Mouse (Mus musculus) C2C12 (cell line): ENCODE data around the gene Odaph. TPM values are rescaled to one million over a fixed set of nuclear protein-coding genes. Genes with fewer than 3 reads are reported as not detected.

Experiments
- H3K27me3 ChIP-seq: one replicate; pipeline ENCODE4 v1.6.1; 2011; ENCODE audit not compliant: control insufficient read depth, insufficient read depth, insufficient read length
- H3K36me3 ChIP-seq: one replicate; pipeline ENCODE4 v1.6.1; 2011; ENCODE audit not compliant: control insufficient read depth, insufficient read depth
- H3K4me3 ChIP-seq: one replicate; pipeline ENCODE4 v1.5.1; 2011; ENCODE audit warnings: mild to moderate bottlenecking, control low read depth; ENCODE audit not compliant: poor library complexity, insufficient read depth, severe bottlenecking
- H3K79me2 ChIP-seq: one replicate; pipeline ENCODE4 v1.6.1; 2011; ENCODE audit not compliant: control insufficient read depth, insufficient read depth
- H3K79me3 ChIP-seq: one replicate; pipeline ENCODE4 v1.6.1; 2011; ENCODE audit warnings: low read depth, control low read depth
- H3ac ChIP-seq: one replicate; pipeline ENCODE3; 2011; ENCODE audit warnings: low read depth; ENCODE audit not compliant: control insufficient read depth, insufficient read length
- CEBPB ChIP-seq: IDR thresholded peaks from one replicate; pipeline ENCODE4 v1.6.1; 2011; ENCODE audit warnings: low read depth, mild to moderate bottlenecking, control low read depth, moderate library complexity
- CTCF ChIP-seq: IDR thresholded peaks from one replicate; pipeline ENCODE4 v1.5.1; 2011; ENCODE audit not compliant: control insufficient read depth, insufficient read depth, insufficient read length
- FOSL1 ChIP-seq: IDR thresholded peaks from one replicate; pipeline ENCODE4 v1.8.0; 2011; ENCODE audit warnings: mild to moderate bottlenecking, low read length; ENCODE audit not compliant: poor library complexity, insufficient read depth, severe bottlenecking
- MAX ChIP-seq: IDR thresholded peaks from one replicate; pipeline ENCODE4 v1.6.1; 2011; ENCODE audit warnings: mild to moderate bottlenecking, control low read depth
- MYOD1 ChIP-seq: IDR thresholded peaks from one replicate; pipeline ENCODE4 v1.6.1; 2011; ENCODE audit warnings: low read depth; ENCODE audit not compliant: control insufficient read depth, insufficient read length
- MYOG ChIP-seq: IDR thresholded peaks from one replicate; pipeline ENCODE4 v1.6.1; 2011; ENCODE audit not compliant: control insufficient read depth, insufficient read length; ENCODE audit errors: extremely low read depth
- USF1 ChIP-seq: IDR thresholded peaks from one replicate; pipeline ENCODE4 v1.6.1; 2011; ENCODE audit warnings: low read depth, mild to moderate bottlenecking, control low read depth, moderate library complexity
- polyA plus RNA-seq: library from polyadenylated mRNA; unstranded; fragments of >200 nt; fragmentation: generic; extraction: Trizol; gene quantifications from one replicate; pipeline ENCODE4 v1.2.1, GENCODE M21; 2012; ENCODE audit warnings: missing spikeins

The Odaph gene
- polyA plus RNA-seq, 1 experiment, result not detected

GRCm38 (mm10) chr5:91983490-91983889 is 3.8 kb upstream of the Odaph start:
- Histone ChIP-seq H3K27me3 (no peaks in the 10 kb centered on the region), H3K4me3 (no peak overlapping the region), H3K79me2 (no peaks in the 10 kb centered on the region), H3K79me3 (no peaks in the 10 kb centered on the region), H3K36me3 (no peaks in the 10 kb centered on the region), H3ac (no peak overlapping the region)
- TF ChIP-seq CTCF, result no peak
- no peak for TF ChIP-seq USF1
- TF ChIP-seq FOSL1, result no peak
- TF ChIP-seq CEBPB, result no peak
- no peak for TF ChIP-seq MAX
- TF ChIP-seq MYOD1, result no peak
- TF ChIP-seq MYOG, result no peak

GRCm38 (mm10) chr5:91985721-91986120 is 1.6 kb upstream of the Odaph start:
- Histone ChIP-seq H3K4me3 (no peak overlapping the region), H3K27me3 (no peaks in the 10 kb centered on the region)
- TF ChIP-seq MYOG, result no peak
- TF ChIP-seq CEBPB, result no peak
- no peak for TF ChIP-seq FOSL1
- TF ChIP-seq MYOD1, result no peak
- TF ChIP-seq USF1, result no peak
- no peak for TF ChIP-seq CTCF
- no peak for TF ChIP-seq MAX

GRCm38 (mm10) chr5:91987799-91988198 is 524 bp downstream of the Odaph start:
- H3K36me3 ChIP-seq, result no peaks in the 10 kb centered on the region
- H3K79me2 ChIP-seq, result no peaks in the 10 kb centered on the region
- no peaks in the 10 kb centered on the region for H3K27me3 ChIP-seq
- no peaks in the 10 kb centered on the region for H3K79me3 ChIP-seq
- TF ChIP-seq MYOG, result no peak
- TF ChIP-seq USF1, result no peak
- TF ChIP-seq MAX, result no peak
- no peak for TF ChIP-seq MYOD1
- no peak for TF ChIP-seq CEBPB
- no peak for TF ChIP-seq FOSL1
- TF ChIP-seq CTCF, result no peak
- no peak overlapping the region for H3K4me3 ChIP-seq
- no peak overlapping the region for H3ac ChIP-seq

More at GRCm38 (mm10) chr5:91985721-91986120, 1.6 kb upstream of the Odaph start:
- Histone ChIP-seq H3K36me3 (no peaks in the 10 kb centered on the region), H3K79me3 (no peaks in the 10 kb centered on the region), H3K79me2 (no peaks in the 10 kb centered on the region), H3ac (no peak overlapping the region)

DNA sequence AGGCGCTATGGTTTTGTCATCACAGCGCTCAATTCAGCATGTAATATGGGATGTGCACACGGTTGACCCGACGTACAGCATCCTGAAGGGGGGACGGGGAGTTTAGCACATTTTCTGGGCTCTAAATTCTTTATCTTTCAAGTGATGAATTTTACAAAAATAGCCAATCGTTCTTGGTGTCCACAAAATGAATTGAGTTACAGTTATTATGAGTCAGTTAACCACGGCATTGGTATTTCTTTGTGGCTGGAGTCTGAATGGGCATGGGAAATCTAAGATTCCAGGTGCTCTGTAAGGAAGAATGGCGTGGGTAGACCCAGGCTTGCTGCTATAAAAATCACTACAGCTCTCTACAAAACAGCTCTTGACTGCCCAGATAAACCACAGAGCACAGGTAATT is 2.0 kb downstream of the Odaph start:
- no peaks in the 10 kb centered on the region for H3K36me3 ChIP-seq
- H3K79me3 ChIP-seq, result no peaks in the 10 kb centered on the region
- H3K79me2 ChIP-seq, result no peaks in the 10 kb centered on the region
- no peak for TF ChIP-seq FOSL1
- no peak for TF ChIP-seq CTCF
- TF ChIP-seq MYOD1, result no peak
- no peak for TF ChIP-seq MYOG
- no peak for TF ChIP-seq USF1
- TF ChIP-seq MAX, result no peak
- TF ChIP-seq CEBPB, result no peak
- no peak overlapping the region for H3ac ChIP-seq
- no peaks in the 10 kb centered on the region for H3K27me3 ChIP-seq
- H3K4me3 ChIP-seq, result no peak overlapping the region

GRCm38 (mm10) chr5:91991191-91991937 is 4.1 kb downstream of the Odaph start:
- Histone ChIP-seq H3K79me3 (no peaks in the 10 kb centered on the region), H3ac (no peak overlapping the region)
- TF ChIP-seq MYOD1, result no peak
- no peak for TF ChIP-seq MYOG
- no peak for TF ChIP-seq CEBPB
- TF ChIP-seq FOSL1, result no peak
- no peak for TF ChIP-seq MAX
- TF ChIP-seq USF1, result no peak
- TF ChIP-seq CTCF, result no peak

GRCm38 (mm10) chr5:91993061-91993460 is 5.8 kb downstream of the Odaph start:
- Histone ChIP-seq H3K79me3 (no peaks in the 10 kb centered on the region), H3K4me3 (no peak overlapping the region), H3K27me3 (no peaks in the 10 kb centered on the region), H3ac (no peak overlapping the region), H3K36me3 (no peaks in the 10 kb centered on the region), H3K79me2 (no peaks in the 10 kb centered on the region)
- no peak for TF ChIP-seq CEBPB
- TF ChIP-seq MAX, result no peak
- no peak for TF ChIP-seq MYOG
- TF ChIP-seq MYOD1, result no peak
- TF ChIP-seq FOSL1, result no peak
- no peak for TF ChIP-seq CTCF
- TF ChIP-seq USF1, result no peak

More at GRCm38 (mm10) chr5:91991191-91991937, 4.1 kb downstream of the Odaph start:
- no peak overlapping the region for H3K4me3 ChIP-seq
- no peaks in the 10 kb centered on the region for H3K79me2 ChIP-seq
- no peaks in the 10 kb centered on the region for H3K27me3 ChIP-seq
- no peaks in the 10 kb centered on the region for H3K36me3 ChIP-seq
